Mouse (Mus musculus): Measurements from ENCODE around the gene Dna2. TPM values are rescaled to one million over a fixed set of nuclear protein-coding genes. Genes with fewer than 3 reads are reported as not detected.

The Dna2 gene
- polyA plus RNA-seq, 1 experiment from 2014 or later = 6.6 TPM

DNA sequence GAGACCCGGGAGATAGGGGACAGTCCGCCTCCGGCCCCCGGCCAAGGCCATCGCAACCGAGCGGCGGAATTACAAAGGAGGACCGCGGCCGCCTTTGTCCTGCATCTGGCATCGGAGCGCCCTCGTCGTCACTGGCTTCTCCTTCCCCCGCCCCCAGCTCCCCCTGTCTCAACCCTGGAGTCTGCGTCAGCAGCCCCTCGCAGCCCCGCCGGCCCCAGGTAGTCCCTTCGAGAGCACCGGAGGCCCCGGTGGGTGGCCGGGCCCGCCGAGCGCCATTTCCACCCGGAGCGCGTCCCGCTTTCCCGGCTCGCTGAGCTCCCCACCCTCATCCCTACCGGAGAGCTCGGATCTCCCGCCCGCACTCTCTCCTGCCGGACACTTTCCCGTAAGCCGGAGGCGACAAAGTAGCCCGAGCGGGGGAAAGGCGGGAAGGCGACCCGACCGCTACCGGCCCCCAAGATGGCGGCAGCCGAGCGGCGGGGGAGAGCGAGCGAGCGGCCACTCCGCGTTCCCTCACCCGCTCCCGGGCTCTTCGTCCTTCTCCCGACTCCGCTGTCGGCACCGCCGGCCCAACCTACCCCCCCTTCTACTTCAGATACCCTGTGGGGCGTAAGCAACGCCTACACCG lies 76.4 kb downstream of the Dna2 start:
- peak; percentile 29 for ATAC-seq
- Histone ChIP-seq H3K9me3 (ENCODE audit: control insufficient read depth, low read length) (no peaks in the 10 kb centered on the region), H3K4me1 (replicated peaks; ENCODE audit: control insufficient read depth, insufficient read depth, low read length) (peaks cover 50% of the 10 kb centered on the region), H3K9ac (replicated peaks; ENCODE audit: low read depth, low read length) (peak overlapping the region; percentile 99), H3K36me3 (ENCODE audit: control insufficient read depth, insufficient read depth) (no peaks in the 10 kb centered on the region), H3K4me2 (ENCODE audit: low read length) (peak overlapping the region; percentile 78), H3K4me3 (replicated peaks; ENCODE audit: low read length) (peak overlapping the region; percentile 89), H3K27ac (ENCODE audit: low read length) (peak overlapping the region; percentile 100), H3K27me3 (replicated peaks; ENCODE audit: control insufficient read depth, insufficient read depth, low read length) (no peaks in the 10 kb centered on the region)
- under 1% methylated on average over 64 of the region's 68 CpGs for WGBS

Other genes with a start within 250 kb of the Dna2 start
- 3.0 and 3.3 TPM in 2 replicates for gene Stox1, start 220.9 kb upstream of the Dna2 start, polyA plus RNA-seq (2015; fragmentation: Nextera tagmentation; extraction: Ambion mirVana)
- gene Ccar1, start 154.7 kb upstream of the Dna2 start, polyA plus RNA-seq (2015; fragmentation: Nextera tagmentation; extraction: Ambion mirVana) = 126 and 137 TPM in 2 replicates
- gene Tet1, start 38.0 kb upstream of the Dna2 start, polyA plus RNA-seq (2015; fragmentation: Nextera tagmentation; extraction: Ambion mirVana) = 40.4 and 41.5 TPM in 2 replicates
- 18.0 and 18.7 TPM in 2 replicates for gene Slc25a16, start 26.4 kb upstream of the Dna2 start, polyA plus RNA-seq (2015; fragmentation: Nextera tagmentation; extraction: Ambion mirVana)
- gene Rufy2, start 33.2 kb downstream of the Dna2 start, polyA plus RNA-seq (2015; fragmentation: Nextera tagmentation; extraction: Ambion mirVana) = 60.5 and 73.0 TPM in 2 replicates
- gene Hnrnph3, start 77.2 kb downstream of the Dna2 start, polyA plus RNA-seq (2015; fragmentation: Nextera tagmentation; extraction: Ambion mirVana) = 196 and 205 TPM in 2 replicates
- gene Pbld2, start 77.3 kb downstream of the Dna2 start, polyA plus RNA-seq (2015; fragmentation: Nextera tagmentation; extraction: Ambion mirVana) = 1.3 and 1.7 TPM in 2 replicates
- 0.62 and 0.99 TPM in 2 replicates for gene Pbld1, start 113.1 kb downstream of the Dna2 start, polyA plus RNA-seq (2015; fragmentation: Nextera tagmentation; extraction: Ambion mirVana)
- 0.94 and 0.98 TPM in 2 replicates for gene Atoh7, start 152.6 kb downstream of the Dna2 start, polyA plus RNA-seq (2015; fragmentation: Nextera tagmentation; extraction: Ambion mirVana)

Data from forebrain, embryonic 16.5 days (tissue).